Mouse (Mus musculus) B cell, adult 2 months (primary cell): ENCODE results near the gene Foxp4.

Experiments
- DNase-seq, 2 experiments: peaks; one replicate each; pipeline ENCODE4 v3.0.0; 2022

Gene Foxp4

DNA sequence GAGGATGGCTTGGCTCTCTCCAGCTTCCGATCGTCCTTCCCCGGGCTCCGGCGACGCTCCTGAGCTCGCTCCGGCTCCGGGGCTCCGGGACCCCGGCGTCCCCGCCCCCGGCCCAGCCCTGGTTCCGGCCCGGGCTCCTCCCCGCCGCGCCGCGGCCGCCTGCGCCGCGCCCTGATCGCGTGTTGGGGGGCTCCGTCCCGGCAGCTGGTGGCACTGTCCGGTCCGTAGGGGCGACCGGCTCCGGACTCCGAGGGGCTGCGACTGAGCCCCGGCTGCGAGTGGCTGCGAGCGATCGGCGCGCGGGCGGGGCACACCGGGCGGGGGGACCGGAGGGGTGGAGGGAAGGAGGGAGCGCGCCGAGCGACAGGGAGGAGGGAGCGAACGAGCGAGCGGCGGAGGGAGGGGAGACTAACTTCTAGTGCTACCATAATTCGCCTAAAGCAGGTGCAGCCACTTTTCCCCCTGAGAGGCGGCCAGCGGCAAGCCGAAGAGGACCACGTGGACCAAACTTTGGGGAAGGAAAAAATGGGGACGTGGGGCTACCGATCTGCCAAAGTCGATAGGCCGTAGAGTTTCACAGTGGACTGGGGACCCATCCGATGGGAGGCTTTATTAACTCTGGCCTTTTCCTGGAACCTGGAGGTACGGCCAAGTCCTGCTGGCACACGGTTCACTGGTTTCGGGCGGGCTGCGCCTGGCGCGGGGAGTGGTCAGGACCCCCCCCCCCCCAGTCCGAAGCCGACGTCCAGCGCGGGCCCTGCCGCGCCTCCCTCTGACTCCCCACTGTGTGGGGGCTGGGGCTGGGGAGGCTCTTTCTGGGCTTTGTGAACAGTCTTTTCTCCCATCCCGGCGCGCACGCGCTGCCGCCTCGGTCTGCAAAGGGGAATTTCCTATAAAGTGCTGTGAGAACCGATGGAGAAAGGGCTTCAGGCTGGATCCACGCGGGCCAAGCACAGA, at the start of gene Foxp4:
Foxp4 (minus strand) TSS at position 263 of the 957 bp plus-strand sequence.
- DNase-seq: peak; percentile 82

DNA sequence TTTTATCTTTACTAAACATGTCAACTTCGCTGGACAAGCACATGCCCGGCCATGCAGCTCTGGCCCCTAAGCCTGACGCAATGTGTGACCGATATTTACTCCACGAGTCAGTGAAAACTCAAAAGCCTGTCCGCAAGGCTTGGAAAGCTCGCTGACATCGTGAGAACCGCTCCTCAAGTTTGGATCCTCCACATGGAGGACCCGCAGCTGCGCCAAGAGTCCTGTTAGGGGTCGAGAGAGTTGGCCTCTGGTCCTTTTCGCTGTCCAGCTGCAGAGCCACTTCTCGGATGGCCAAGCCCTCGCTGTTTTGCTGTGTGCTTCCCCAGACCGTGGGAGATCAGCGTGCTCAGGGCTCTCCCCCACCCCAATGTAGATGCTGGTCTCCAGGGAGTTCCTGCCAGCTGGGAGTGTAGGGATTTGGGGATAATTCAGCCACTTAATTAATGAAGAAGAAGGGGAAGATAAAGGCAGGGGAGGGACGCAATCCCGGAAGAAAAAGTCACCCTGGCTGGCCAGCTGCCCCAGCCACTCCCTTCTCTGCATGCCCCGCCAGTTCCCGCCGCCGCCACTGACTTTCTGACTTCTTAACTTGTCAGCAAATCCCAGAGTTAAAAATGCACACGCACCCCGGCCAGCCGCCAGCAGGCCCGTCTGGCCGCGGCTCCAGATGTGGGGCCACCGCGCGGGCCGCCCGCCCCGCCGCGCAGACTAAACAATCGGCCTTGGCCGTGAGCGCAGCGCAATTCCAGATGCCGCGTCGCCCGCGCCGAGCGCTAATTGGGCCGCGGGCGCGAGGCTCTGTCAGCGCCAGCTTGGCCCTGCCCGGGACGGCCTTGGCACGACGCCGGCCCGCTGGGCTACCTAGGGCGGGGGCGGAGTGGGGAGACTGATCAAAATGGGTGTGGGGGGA, 49.4 kb upstream of the Foxp4 start:
- DNase-seq: peak; percentile 34 to 51

DNA sequence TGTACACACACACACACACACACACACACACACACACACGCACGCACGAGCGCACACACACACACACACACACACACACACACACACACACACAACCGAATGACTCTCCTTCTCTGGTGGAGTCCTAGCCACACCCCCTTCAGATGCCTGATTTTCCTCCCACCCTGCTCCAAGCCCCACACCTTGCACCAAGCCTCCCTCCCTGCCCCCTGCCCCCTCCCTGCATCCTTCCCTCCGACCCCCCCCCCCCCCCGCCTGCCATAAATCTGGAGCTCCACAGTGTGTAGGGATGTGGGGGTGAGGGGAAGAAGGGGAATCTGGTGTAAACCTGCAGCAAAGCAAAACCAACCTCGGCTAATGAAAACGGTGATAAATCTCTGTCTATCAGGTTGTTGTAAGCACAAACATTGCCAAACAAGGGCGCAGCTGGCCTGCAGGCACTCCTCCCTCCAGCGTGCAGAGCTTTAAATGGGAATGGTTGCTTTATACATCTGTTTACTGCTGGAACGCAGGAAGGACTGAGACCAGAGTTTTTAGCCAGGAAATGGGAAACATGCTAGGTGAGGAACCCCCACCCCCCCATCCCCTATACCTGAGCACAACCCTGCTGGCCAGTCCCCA, 41.5 kb upstream of the Foxp4 start:
- no peak for DNase-seq

DNA sequence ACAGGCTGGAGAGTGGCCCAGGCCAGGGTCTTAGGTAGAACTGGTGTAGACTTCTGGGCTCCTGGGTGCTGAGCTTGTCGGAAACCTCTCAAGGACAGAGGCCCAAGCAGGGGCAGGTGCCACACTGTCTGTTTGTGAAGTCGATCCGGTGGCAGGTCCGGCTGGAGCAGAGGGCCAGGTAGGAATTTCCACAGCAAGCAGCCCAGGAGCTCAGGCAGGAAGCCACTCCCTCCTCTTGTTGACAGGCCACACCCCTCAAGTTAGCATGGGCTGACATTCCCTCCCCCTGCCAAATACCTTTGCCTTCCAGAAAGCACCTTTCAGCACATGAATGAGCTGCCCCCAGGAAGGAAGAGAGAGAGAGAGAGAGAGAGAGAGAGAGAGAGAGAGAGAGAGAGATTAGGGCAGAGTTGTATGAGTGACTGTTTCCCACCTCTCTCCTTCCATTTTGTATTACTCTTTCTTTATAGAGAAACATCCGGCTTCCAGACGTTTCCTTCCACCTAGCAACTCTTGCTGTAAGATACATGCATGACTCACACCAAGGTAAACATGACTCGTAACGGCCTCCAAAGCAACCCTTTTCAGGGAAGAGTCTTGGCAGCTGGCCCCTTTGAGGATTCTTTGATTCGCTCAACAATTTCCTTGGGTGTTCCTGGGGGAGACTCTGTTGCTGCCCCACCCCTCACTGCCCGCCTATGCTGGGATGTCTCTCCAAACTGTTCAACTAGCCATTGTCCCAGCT, 33.8 kb upstream of the Foxp4 start:
- no peak for DNase-seq

DNA sequence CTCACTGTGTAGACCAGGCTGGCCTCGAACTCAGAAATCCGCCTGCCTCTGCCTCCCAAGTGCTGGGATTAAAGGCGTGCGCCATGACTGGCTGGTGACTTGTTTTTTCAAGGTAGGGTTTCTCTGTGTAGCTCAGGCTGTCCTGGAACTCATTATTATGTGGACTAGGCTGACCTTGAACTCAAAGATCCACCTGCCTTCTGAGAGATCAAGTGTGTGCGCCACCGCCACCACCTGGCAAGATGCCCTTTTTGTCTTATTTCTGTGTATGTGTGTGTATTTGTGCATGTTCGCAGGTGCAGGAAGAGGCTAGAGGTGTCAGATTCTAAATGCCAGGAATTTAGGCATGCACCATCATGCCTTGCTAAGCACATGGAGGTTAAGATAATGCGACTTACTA, 32.0 kb upstream of the Foxp4 start:
- no peak for DNase-seq

DNA sequence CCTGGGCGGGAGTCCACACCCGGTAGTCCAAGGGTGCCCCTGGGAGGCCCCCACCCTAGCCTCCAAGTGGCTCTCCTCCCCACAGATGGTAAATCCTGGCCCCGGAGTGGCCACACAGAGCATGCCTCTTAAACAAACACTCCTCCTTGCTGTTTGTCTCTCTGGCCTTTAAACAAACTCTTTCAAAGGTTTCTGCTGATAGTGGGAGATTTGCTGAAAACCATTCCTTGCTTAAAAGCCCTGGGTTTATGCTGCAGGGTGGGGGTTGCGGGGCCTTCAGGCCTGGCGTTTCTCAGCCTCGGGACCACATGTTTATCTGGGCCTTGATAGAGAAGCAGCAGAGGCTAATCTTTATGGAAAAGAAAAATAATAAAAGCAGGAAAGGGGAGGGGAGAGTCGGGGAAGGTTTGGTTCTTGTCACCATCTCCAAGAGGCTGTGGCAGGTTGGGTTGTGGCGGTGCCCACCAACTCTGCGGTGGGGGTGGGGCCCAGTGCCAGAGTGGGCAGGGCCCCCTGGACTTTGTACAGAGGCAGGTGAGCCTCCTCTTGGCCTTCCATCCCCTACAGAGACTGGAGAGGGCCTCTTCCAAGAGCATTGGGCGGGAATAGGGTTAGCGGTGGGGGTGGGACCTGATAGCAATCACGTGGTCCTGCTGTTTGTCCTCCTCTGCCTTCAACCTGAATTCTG, 30.8 kb upstream of the Foxp4 start:
- no peak for DNase-seq

DNA sequence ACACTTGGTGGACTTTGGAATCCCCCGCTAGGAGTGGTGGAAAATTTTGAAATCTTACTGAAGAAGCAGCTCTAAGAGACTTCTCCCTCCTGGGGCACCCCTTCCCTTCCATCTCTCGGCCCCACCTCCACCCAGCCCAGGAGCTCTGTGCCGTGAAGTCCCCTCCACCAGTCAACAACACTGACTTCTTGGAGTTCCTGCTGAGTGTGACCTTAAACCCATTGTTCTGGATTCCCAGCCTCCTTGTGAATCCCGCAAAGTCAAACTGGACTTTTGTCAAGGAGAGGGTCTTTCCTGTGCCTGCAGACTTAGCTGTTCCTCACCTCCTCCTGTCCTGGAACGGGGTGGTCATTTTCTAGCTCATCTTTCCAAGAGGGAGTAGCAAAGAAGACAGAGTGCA, 28.8 kb upstream of the Foxp4 start:
- DNase-seq: no peak

DNA sequence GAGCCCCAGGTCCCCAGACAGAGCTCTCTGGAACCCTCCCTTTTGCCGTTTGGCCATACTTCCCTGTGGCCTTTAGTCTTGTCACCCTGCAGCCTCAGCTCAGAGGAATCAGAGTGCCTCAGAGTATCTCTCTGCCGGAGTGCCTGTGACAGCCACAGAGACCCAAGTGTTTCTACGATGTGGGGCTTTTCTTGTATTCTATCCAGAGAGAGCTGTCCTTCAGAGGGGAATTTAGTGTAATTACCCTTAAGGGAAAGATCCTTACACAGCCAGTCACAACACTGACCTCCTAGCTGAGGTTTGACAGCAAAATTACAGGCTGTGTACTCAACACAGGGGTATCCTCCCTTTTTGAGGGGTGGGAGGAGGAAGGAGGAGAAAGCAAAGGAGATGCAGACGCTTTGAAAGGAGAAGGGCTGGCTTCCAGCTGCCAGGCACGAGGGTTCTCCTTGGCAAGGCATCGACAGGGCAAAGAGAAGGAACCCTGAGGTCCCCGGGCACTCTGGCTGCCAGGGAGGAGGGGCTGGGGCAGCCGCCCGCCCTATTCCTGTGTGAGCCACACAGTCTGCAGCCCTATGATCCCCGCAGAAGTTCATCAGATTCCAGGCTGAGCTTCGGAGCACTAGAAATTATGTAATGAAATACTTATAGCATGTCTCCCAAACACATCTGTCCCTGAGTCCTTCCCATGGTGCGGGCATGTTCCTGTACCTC, 28.1 kb upstream of the Foxp4 start:
- no peak for DNase-seq

DNA sequence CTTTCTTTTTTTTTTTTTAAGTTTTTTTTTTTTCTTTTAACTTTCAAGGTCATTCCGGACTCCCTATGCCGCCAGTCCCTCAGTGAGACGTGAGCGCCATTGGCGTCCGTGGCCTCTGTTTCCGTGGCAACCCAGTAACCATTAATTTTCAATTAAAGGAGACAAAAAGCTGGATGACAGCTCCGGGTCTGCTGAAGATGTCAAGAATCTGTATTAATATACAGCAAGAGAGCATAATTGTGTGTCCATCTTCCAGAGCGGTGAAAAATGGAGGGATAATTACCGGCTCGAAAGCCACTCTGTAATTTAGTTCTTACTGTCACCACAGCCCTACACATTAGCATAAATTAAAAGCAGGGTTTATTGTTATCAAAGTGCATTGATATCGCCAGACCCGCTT, 27.0 kb upstream of the Foxp4 start:
- DNase-seq: no peak

DNA sequence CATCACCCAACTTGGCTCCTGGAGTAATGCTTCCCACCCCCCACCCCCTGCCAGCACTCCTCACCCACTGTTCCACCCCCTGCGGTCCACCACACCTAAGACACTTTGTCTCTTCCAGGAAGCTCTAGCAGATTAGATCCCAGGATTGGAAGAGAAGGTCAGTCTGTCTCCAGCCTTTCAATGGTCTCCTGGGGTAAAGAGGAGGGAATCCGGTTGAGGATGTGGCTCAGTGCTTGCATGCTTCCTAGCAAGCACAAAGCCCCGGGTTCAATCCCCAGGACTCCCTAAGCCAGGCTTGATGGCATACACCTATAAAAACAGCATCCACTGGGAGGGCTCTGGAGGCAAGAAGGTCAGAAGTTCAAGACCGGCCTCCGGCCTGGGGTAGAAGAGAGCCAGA, 26.4 kb upstream of the Foxp4 start:
- DNase-seq: no peak

DNA sequence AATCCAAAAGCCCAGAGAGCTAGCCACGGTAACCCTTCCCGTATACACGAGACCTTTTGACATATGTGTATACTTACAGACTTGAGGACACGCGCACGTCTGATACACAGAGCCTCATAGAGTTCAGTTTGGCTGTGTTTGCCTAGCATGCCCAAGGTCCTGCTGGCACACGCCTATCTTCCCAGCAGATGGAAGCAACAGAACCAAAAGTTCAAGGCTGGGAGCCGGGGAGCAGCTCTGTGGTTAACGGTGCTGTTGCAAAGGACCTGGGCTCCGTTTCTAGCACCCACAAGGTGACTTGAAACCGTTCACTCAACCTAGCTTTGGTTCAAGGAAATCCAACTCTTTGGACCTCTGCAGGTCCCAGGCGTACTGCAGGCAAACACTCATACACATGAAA, 25.0 kb upstream of the Foxp4 start:
- no peak for DNase-seq

DNA sequence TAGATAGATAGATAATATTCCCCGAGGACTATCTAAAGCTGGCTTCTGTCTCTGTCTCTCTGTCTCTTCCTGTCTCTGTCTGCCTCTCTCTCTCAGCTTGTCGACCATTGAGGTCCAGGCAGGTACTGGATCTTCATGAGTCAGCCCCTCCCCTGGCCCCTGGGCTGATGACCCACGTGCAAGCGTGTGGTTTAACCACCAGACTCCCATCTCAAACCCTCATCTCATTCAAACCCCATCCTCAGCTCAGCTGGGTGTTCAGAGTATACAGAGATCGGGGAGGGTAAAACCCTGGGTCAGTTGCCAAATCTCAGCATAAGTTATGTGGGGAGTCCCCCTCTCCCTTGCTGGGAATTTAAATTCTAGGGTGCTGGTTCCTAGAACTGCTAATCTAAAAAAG, 24.3 kb upstream of the Foxp4 start:
- DNase-seq: no peak

DNA sequence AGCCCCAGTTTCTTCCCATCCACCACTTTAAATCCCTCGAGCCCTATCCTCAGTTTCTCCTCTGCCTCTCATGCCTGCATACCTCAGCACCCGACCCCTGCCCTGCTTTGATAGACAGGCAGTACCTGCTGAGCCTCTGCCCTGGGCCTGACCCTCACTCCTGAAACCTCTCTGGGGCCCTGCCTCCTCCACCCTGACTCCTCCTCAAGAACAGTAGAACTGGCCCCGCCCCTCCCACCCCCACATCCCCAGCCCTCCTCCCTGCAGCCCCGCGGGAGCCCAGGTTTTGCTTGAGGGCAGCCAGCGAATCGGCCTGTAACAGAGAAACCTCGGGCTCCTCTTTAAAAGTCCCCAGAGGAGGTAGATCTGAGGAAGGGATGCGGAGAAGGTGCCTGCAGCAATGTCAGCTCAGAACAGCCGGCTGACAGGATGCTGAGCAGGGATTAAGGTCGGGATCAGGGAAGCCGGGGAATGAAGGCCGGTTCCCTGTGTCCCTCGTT, 22.5 kb upstream of the Foxp4 start:
- peak; percentile 50 to 54 for DNase-seq

DNA sequence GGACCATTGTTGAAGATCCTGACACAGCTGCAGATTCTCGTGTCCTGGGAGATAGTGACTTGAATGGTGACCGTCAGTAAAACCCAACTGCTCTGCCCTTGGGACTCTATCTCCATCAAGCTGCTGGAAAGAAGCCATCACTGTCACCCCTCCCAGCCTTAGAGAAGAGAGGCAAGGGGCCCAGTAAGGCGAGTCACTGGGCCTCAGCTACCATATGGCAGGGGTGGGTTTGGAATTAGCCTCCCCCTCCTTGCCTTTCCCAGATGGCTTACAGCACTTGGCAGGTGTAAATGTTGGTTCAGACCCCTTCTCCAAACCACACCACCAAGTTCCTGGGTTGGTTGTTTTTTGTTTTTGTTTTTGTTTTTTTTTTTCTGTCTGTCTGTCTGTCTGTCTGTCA, 21.7 kb upstream of the Foxp4 start:
- DNase-seq: no peak

DNA sequence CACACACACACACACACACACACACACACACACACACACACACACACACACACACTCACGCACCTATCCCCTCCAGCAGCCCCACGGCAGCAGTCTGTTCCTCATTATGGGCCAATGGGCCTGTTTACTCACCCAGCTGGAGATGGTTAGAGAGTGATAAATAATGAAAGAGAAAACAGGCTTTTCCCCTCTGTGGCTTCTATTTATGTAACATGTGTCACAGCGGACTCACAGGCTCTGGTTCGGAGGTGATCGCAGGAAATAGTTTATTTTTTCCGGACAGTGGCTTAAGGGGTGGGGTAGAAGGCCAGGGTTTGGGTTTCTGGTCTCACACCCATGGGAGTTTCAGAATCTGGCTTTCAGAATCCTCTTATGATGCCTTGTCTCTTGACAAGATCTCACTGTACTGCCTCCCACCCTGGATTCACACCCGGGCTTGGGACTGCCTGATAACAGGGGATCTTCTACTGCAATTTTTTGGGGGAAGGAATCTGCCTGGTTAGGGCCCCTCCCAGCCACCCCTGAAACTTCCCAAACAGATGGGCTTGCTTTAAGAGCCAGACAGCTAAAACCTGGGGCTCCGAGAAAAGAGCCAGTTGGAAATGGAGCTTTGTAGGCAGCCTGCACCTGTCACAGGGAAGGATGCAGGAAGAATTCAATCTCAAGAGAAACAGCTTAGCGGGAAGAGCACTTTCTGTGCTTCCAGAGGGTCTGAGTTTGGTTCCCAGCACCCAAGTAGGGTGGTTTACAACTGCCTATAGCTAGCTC, 18.8 kb upstream of the Foxp4 start:
- DNase-seq: peak; percentile 65 to 73

DNA sequence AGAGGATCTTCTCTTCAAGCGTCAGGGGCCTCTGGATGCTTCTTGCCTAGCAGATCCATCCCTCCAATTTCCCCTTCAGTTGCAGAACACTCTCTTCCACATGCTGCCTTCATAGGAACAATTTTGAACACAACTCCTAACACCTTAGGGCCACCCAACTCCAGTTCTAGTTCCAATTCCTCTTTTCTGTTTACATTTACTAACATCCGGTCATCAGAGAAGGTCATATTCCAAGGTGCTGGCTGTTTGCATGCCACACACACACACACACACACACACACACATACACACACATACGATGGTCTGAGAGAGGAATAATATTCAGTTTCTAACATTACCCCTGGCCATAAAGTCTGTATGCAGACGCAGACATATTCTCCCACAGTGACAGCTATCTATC, 17.6 kb upstream of the Foxp4 start:
- DNase-seq: peak; percentile 29 to 37

DNA sequence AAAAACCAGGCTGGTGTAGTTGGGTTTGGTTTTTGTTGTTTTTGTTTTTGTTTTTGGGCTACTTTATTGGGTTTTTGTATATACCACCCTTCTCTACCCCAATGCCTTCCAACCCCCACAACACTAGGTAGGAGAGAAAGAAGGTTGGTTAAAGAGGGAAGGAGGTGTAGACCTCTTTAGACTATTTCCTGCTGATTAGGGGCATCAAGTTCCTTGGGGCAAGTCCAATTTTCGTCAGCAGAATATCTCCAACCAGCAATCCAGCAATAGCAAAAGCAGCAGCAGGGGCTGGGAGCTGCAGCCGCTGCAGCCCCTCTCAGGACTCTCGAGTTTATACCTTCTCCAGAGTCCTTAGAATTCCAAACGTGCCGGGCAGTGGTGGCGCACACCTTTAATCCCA, 14.4 kb upstream of the Foxp4 start:
- no peak for DNase-seq

DNA sequence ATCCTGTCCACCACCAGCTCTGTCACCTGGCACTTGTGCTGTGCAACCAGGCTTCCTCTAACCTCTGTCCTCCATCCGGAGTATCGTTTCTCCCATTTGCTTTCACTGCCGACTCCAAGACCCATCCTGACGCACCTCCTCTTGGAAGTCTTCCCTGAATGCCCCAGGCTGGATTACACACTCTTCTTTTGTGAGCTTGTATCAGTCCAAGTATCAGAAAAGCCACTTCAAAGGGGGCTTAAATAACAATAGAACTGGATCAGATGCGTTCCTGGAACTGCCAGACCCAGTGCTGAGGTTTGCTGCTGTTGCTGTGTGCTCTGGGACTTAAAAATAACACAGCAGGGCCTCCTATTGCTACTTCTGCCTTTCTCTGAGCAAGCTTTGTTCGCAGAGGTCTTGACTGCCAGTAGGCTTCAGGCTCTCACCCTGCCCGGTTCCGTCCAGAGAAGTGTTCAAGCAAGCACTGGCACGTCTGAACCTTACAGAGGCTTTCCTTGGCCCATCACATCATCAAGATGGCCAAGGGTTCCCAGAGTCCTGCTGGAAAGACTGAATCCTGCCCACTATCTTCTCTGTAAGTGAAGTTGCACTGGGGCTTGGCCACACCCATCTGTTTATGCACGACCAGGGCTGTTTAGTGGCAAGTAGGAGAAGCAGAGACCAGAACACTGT, 13.6 kb upstream of the Foxp4 start:
- no peak for DNase-seq

DNA sequence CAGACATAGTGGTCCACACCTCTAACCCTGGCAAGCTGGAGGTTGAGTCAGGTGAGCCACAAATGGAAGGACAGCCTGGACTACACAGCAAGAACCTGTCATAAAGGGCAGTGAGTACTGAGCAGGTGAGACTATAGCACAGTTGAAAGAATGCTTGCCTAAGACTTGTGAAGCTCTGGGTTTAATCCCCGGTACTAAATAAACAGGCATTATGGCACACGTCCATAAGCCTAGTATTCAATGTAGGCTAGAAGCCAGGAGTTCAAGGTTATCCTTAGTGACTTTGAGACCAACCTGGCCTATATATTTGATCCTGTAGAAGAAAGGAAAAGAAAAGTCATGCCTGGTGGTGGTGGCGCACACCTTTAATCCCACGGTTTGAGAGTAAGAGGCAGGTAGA, 12.1 kb upstream of the Foxp4 start:
- DNase-seq: no peak

DNA sequence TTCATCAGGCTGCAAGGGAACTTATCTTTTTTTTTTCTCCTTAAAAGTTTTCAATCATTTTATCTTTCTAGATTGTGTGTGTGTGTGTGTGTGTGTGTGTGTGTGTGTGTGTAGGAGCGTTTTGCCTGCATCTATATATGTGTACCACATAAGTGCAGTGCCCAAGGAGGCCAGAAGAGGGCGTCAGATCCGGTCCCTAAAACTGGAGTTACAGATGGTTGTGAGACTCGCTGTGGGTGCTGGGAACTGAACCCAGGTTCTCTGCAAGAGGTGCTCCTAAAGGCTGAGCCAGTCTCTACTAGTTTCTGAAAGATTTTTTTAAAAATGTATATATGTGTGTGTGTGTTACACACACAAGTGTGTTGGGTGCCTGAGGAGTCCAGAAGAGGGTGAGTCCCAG, 5.0 kb upstream of the Foxp4 start:
- no peak for DNase-seq
